Mouse (Mus musculus): ENCODE data around the gene Tanc1. TPM values are rescaled to one million over a fixed set of nuclear protein-coding genes. Genes with fewer than 3 reads are reported as not detected.

Tanc1 gene
- total RNA-seq, 2 experiments from 2014 or later: 3.3 to 3.4 TPM

DNA sequence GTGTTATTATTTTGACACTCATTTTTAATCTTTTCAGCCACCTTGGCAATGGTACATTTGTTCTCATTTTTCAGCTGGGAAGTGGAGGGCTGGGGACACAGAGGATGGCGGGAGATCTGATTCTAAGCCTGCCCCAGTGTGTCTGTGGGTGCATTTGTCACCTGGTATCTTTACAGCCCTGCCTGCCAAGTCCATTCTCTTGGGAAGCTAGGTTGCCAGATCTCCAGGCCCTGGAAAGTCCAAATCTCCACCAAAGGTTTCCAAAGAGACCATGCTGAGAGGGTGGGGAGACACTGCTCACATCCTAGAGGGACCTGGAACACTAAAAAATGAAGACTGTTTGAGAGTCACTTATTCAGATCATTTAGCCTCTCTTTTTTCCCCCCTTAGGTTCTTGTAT lies 199.4 kb downstream of the Tanc1 start:
- ATAC-seq (replicated peaks; ENCODE audit: low FRiP score, poor library complexity, severe bottlenecking): no peak

DNA sequence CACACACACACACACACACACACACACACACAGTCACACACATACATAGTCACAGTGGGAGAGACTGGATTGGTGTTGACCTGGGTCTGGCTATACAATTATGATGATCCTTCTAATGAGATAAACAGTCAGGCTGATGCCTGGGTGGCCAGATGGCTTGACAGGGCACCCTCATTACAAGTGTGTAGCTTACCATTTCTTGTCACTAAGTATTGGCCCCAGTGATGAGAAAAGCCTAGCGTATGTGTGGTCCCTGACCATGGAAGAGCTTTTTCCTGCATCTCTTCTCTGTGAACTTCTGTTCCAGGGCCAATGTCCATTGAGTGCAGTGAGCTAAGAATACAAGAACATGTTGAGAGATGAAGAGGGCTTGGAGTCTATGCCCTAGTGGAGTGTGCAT lies 200.8 kb downstream of the Tanc1 start:
- no peak for ATAC-seq (replicated peaks; ENCODE audit: low FRiP score, poor library complexity, severe bottlenecking)

DNA sequence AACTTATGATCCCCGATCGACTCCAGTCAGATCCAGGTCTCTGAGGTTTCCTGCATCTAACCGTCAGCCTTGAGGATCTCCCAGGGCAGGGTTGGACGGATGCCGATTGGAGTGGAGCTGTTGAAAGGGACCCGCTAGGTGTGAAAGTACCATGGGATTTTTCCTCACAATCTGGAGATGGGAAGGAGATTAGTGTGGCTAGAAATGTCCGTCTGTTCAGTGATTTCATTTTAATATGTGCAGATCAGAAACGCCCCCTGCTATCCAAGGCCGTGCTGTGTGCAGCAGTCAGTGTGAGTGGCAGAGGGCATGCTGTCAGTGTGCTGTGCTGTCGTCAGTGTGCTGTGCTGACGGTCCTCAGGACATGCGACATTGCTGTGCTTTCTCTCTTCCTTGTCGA lies 201.6 kb downstream of the Tanc1 start:
- no peak for ATAC-seq (replicated peaks; ENCODE audit: low FRiP score, poor library complexity, severe bottlenecking)

DNA sequence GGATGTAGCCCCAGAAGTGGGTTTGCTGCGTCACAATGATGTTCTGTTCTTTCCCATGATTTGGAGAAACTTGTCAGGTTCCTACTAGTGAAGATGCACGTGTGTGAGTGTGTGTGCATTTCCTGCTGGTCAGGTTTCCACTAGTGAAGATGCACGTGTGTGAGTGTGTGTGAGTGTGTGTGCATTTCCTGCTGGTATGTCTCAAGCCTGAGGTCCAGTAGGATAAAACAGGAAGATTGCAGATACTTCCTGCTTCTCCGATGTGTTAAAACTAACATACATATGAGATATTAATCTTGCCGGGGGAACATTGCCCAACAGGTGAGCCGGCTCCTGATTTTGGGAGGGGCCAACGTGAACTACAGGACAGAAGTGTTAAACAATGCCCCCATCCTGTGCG lies 203.2 kb downstream of the Tanc1 start:
- no peak for ATAC-seq (replicated peaks; ENCODE audit: low FRiP score, poor library complexity, severe bottlenecking)

DNA sequence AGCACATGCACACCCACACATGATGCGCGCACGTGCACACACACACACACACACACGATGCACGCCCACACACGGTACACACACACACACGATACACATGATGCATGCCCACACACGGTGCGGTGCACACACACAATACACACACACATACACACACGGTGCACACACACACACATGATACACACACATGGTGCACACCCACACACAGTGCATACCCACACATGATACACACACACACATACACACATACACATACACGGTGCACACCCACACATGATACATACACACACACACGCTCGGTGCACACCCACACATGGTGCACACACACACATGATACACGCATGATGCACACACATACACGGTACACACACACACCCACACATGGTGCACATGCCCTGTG lies 206.8 kb downstream of the Tanc1 start:
- no peak for ATAC-seq (replicated peaks; ENCODE audit: low FRiP score, poor library complexity, severe bottlenecking)

DNA sequence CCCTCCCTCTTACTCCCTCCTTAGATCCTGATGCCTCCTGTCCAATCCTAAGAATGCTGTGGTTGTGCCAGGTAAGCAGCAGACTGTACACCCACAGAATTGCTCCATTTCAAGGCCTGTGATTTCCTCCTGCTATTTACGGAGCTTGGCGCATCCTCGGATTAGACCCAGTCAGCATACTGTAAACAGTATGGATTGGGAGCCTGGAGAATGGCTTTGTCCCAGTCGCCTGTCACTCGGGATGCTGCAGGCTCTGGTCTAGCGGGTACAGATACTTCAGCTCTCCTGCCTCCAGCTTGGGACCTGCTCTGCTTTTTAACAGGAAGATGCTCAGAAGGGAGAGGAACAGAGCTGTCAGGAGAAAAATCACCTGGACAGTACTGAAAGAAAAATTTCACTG lies 207.6 kb downstream of the Tanc1 start:
- no peak for ATAC-seq (replicated peaks; ENCODE audit: low FRiP score, poor library complexity, severe bottlenecking)

DNA sequence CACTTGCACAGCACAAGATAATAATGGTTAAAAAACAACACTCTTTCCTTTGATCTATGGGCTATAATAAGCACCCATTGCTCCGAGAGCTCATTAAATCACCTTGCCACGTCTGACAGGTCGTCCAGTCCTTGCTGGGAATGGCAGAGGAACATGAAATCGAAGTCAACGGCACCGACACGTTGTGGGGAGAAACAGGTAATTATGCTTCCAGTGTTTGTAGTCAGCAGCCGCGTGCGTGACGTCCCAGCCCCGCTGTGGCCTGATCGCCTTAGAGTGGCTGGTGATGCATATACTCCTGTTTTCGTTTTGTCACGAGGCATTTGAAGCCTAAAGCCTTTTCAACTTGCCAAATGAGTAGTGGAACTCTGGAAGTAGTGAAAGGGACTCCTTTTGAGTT lies 208.2 kb downstream of the Tanc1 start:
- no peak for ATAC-seq (replicated peaks; ENCODE audit: low FRiP score, poor library complexity, severe bottlenecking)

DNA sequence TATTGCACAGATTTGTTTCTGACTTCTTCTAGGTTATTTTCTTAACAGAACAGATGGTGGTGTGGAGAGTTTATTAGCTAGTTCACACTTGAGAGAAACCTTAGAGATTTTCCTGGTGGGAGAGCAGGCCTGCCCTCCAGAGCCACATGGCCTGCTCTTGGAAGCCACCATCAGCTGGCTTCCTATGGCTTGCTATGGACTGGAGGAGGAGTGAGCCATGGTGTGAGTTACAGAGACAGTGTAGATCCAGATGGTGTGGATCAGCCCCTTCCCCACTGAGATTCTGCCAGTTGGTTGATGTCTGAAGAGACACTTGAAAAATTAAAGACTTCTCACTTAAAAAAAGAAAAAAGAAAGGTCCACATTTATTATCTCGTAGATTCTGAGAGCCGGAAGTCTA lies 209.2 kb downstream of the Tanc1 start:
- no peak for ATAC-seq (replicated peaks; ENCODE audit: low FRiP score, poor library complexity, severe bottlenecking)

DNA sequence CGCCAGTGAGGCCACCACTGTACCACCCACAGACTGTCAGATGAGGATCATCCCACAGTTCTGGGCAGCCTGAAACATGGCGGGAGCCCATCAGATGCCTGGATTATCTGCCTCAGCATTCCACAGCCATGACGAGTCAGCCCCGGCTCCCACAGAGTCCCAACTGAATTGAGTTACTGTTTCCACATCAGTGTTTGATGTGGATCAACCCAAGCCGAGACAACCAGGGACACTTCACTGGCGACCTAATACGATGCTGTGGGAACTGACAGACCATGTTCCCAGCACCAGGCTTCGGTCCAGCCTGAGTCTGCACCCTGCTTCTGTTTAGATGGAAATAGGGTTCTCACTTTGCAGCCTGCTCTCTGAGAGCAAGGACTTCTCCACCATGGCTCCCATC lies 212.4 kb downstream of the Tanc1 start:
- no peak for ATAC-seq (replicated peaks; ENCODE audit: low FRiP score, poor library complexity, severe bottlenecking)

DNA sequence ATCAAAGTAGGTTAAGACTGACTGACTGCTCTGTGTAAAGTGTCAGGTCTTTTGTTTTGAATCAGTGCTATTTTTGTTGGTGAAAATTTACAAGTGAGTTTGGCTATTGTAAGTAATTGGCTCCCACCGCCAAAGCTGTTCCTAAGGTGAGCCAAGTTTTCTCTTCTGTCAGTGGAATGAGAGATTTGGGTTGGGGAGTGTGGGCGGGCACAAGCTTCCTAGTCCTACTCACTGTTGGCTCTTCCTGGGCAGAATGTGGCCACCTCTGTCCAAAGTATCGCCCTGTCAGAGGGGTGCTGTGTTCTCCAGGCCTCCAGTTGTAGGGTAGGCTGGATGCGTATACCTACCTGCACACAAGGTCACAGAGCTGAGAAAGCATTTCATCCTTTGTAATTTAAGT lies 213.5 kb downstream of the Tanc1 start:
- ATAC-seq (replicated peaks; ENCODE audit: low FRiP score, poor library complexity, severe bottlenecking): no peak

DNA sequence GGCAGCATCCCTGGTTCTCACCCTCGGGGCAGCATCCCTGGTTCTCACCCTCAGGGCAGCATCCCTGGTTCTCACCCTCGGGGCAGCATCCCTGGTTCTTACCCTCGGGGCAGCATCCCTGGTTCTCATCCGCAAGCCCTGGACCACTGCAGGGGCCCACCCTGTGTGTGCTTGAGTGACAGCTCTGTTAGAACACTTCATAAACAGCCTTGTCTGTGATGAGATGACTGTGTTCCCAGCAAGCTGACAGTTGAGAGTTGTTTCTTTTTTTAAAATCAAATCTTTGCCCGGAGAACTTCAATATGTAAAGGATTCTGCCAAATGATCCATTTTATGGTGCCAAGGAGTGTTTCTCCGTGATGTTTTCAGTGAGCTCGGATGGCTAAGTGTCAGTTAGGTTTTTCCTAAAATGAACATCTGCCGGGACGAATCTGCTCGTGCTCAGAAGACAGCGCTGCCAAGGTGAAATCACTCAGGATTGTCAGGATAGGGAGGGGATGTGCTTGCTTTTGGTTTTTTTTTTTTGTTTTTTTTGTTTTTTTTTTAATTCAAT lies 216.3 kb downstream of the Tanc1 start:
- no peak for ATAC-seq (replicated peaks; ENCODE audit: low FRiP score, poor library complexity, severe bottlenecking)

DNA sequence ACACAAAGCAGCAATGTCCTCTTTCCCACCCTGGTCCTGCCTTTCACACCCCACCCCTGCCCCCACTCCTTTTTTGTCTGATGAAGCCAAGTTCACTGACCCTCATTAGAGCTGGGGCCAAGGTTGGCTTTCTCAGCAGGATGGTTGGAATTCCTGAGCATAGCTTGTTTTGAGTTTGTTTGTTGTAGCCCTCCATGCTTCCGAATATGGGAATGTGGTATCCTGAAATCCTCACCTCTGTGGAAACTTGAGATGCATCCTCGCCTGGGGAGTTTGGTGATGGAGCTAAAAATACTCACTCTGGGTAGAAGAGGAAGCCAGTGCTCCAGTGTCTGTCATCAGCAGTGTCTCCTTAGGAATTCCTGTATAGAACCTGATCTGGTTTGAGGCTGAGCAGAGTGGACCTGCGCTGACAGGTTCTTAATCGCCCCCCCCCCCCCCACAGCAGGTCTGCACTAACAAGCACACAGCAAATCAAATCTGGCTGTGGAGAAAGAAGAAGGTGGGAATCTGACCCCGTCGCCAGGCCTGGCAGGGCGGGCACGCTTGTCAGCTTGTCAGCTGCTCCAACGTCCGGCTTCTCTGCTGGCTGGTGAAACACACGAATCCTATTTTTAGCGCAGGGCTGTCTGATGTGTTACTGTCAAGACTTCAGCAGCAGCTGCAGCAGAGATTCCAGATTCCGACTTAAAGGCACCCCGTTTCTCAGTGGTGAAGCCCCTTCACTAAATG lies 217.1 kb downstream of the Tanc1 start:
- ATAC-seq (replicated peaks; ENCODE audit: low FRiP score, poor library complexity, severe bottlenecking): no peak

DNA sequence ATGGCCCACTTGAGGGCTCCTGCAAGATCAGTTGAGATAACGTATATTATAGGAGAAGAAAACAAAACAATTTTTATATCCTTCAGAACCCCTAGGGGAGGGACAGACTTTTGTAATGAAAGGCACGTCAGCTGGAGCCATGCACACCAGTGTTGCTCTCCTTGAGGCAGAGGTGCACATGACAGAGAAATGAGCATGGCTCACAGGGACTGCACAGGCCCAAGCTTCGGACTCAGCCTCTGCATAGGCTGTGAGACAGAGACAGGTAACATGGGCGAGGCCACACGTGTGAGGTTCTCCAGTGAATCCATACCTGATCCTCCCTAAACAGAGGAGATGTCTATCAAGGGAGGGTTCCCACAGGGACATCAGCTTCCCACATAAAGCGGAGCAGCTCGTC lies 217.9 kb downstream of the Tanc1 start:
- no peak for ATAC-seq (replicated peaks; ENCODE audit: low FRiP score, poor library complexity, severe bottlenecking)

DNA sequence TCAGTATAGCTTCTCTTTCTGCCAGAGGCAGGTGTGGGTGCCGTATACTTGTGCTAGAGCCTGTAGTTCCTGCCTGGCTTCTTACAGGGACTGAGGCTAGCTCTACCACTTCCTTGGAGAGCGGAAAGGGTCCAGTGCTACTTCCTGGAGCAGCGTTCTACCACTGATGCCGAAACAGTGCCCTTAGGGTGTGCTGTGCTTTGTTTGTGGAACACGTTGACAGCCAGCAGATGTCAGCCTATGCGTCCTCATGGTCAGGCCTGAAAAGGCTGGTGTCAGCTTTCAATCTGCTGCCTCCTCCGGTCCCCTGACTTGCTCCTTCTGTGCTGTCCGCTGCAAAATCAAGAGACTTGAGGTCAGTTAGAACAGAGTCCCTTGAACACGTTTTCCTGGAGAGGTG lies 218.3 kb downstream of the Tanc1 start:
- ATAC-seq (replicated peaks; ENCODE audit: low FRiP score, poor library complexity, severe bottlenecking): no peak

DNA sequence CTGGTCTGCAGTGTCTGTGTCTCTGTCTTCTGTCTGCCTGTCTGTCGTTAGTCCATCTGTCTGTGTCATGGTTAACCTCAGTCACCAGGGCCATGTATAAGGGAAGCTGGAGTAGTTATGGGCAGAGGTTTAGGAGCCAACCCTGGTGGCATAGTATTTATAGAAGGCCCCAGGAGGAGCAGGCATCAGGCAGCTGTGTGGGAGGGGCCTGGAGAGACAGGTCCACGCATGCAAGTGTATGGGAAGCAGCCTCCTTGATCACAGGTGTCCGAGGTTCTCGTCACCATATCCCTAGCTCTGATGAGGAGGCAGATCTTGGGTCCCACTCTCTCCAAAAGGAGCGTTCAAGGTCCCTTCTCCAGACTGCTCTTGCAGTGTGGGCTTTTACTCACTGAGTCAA lies 219.1 kb downstream of the Tanc1 start:
- no peak for ATAC-seq (replicated peaks; ENCODE audit: low FRiP score, poor library complexity, severe bottlenecking)

DNA sequence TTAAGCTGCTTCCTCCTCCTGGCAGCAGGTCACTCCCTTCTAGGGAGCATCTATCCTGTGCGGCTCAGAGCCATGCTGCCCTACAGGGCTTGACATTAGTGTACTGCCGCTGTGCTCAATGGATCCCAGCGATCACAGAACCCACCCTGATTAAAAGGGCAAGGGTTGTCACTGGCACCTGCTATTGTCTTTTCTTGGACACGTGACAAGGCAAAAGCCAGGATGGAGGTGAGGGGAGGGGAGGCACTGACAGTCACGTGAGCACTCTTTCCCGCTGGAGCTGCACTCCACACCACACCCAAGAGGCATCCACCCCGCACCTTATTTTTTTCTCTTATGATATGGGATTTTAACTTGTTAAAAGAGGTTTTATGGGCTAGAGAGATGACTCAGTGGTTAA lies 220.0 kb downstream of the Tanc1 start:
- ATAC-seq (replicated peaks; ENCODE audit: low FRiP score, poor library complexity, severe bottlenecking): no peak

DNA sequence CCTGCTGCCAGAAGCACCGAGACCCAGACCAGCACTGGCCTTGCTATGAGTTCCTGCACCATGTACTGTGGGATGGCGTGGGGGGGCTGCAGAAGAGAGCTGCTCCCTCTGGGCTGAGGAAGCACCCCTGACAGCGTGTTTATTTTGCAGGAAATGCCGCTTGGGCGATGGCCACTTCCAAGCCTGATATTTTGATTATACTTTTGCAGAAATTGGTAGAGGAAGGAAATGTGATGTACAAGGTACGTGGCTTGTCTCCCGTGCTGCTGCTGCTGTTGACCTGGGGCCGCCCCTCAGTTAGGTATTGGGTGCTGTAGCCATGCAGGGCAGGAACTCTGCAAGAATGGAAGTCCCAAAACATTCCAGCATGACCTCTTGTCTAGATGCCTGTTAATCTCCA lies 227.0 kb downstream of the Tanc1 start:
- ATAC-seq (replicated peaks; ENCODE audit: low FRiP score, poor library complexity, severe bottlenecking): no peak

DNA sequence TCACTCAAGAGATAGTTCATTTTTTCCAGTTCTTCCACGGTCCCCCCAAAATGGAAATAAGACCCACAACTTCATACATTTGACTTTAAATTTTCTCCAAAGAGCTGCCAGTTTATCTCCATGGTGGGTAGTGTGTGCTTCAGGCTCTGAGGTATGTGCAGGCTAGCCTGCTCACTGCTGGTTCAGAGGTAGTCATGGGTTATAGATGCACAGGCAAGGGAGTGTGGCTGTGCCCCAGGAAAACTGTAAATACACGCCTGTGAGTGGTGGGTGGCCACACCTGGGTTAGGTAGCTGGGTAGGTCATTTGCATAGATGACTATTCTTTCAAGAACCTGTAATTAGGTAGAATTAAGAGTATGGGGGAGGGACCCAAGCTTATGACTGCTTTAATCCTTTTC lies 227.9 kb downstream of the Tanc1 start:
- ATAC-seq (replicated peaks; ENCODE audit: low FRiP score, poor library complexity, severe bottlenecking): no peak

DNA sequence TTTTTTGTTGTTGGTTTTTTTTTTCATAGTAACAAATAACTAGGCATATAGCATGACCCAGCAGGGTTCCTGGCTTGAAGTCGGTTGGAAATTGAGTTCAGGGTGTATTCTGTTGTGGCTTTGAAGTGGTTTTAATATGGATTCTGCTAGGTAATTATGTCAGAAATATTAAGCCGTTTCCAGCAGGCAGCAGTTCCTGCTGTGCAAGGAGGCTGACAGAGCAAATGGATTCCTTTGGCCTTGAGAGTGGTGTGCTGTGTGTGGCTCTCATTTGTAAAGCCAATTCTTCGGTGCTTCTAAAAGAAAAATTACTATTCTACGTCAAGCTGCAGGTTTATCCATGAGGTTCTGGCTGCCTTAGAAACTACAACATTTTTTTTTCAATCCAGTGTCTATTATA lies 228.3 kb downstream of the Tanc1 start:
- no peak for ATAC-seq (replicated peaks; ENCODE audit: low FRiP score, poor library complexity, severe bottlenecking)

DNA sequence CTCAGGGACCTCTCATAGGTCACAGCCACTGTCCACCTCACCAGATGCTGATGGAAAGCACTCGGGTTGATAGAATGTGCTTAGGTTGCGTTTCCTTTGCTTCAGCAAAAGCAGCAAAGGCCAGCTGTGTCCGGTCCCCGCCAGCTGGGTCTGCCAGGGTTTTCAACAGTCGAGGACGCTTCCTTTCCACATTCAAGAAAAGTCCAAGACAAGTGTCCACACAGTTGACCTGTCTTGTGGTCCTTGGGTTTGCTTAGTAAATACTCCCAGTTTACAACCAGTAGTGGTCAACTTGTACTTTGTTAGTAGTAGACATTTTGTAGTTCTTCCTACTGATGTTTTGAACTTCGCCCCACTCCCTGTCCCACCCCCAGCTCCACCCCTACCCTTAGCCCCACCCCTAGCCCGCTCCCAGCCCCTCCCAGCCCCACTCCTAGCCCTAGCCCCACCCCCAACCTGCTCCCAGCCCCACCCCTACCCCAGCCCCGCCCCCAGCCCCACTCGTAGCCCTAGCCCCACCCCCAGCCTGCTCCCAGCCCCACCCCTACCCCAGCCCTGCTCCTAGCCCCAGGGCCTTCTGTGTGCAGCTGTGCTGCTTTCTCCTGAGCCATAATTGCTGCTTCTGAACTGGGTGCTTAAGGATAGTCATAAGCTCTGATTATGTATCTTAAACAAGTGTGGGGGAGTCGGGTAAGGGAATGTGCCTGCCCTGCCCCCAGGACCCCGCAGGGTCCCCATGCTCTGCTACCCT lies 229.5 kb downstream of the Tanc1 start:
- peak; percentile 68 for ATAC-seq (replicated peaks; ENCODE audit: low FRiP score, poor library complexity, severe bottlenecking)

DNA sequence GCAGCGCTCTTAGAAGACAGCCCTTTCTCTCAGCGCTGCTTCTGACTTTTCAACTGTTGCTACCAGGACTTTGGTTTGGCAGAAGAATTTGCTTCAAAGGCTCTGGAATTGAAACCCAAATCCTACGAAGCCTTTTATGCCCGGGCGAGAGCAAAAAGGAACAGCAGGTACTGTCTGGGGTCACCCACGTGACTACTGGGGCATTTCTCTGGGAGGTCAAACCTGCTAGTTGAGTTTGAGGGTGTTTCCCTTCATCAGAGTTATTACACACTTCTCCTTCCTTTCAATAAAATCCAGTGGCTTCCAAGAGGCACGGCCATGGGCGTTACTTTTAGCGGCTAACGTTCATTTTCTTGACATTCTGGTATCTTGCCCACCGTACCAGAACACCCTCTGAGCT lies 230.1 kb downstream of the Tanc1 start:
- ATAC-seq (replicated peaks; ENCODE audit: low FRiP score, poor library complexity, severe bottlenecking): no peak
